Mouse (Mus musculus): ENCODE measurements around the gene Gm12886.

Gm12886 gene

DNA sequence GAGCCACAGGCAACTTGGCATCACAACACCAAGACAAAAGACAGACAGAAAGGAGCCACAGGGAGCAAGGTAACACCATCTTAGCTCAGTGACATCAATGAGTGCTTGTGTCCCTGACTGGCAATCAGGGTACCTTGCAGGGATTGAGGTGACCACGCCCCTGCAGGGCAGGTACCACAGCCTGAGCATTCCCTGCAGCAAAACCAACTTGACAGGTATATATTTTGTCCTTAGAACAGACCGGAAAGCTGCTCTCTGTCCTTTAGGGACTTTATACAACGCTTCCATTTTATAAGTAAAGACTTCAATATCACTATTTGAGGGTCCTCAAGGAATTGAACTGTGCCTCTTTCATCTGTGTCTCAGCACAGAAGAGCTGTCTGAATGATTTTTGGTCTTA lies at the start of gene Gm12886:
Gene Gm12886 (minus strand): TSS at position 101 of the 400 bp plus-strand sequence.
- DNase-seq, result no peak
